Mouse (Mus musculus) megakaryocyte, embryonic 14.5 days (primary cell): ENCODE measurements at regions not wholly inside any gene's neighbourhood (a gene's known extent, or its start where the extent isn't known, plus 50 kb on each side); places are given as distances from the start of the nearest gene placed in this dataset.

Experiments
- H3K27me3 ChIP-seq: replicated peaks from 2 replicates; pipeline ENCODE3; 2012; ENCODE audit warnings: inconsistent platforms
- H3K36me3 ChIP-seq: replicated peaks from 2 replicates; pipeline ENCODE3; 2012; ENCODE audit warnings: low read length, inconsistent platforms, mixed read lengths
- H3K4me1 ChIP-seq: 2 replicates; pipeline ENCODE4 v1.6.1; 2012; ENCODE audit warnings: inconsistent platforms
- H3K4me3 ChIP-seq: replicated peaks from 2 replicates; pipeline ENCODE3; 2012; ENCODE audit warnings: moderate library complexity, mild to moderate bottlenecking, inconsistent platforms
- H3K9me3 ChIP-seq: 2 replicates; pipeline ENCODE4 v1.6.1; 2012; ENCODE audit warnings: inconsistent platforms
- FLI1 ChIP-seq: IDR thresholded peaks from 2 replicates; pipeline ENCODE4 v1.6.1; 2012; ENCODE audit warnings: low read length, inconsistent platforms, mixed read lengths
- GATA1 ChIP-seq: IDR thresholded peaks from 3 replicates; pipeline ENCODE4 v1.6.1; 2012; ENCODE audit warnings: mixed read lengths, low read length, inconsistent platforms, borderline replicate concordance

GRCm38 (mm10) chr1:194565574-194565973 is 52.4 kb upstream of the Plxna2 start:
- H3K36me3 ChIP-seq, result no peaks in the 10 kb centered on the region
- no peaks in the 10 kb centered on the region for H3K4me1 ChIP-seq
- H3K9me3 ChIP-seq, result no peaks in the 10 kb centered on the region
- no peaks in the 10 kb centered on the region for H3K27me3 ChIP-seq
- no peak overlapping the region for H3K4me3 ChIP-seq
- no peak for TF ChIP-seq FLI1
- TF ChIP-seq GATA1, result no peak

DNA sequence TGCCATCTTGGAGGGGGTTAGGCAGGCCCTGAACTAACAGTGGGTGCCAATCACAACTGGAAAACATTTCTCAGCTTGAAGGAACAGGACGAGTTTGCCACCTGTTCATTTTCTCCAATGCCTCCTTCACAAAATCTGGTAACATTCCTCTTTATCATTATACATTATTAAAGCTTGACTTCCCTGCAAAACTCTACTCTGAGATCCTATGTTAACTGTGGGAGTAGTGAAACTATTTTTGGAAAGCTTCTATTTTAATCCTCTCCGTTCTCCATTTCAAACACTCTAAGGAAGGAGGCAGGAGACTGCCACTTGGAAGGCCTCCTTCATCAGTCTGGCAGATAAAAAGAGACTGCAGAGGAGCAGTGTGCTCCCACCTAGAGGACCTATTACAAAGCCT is 54.1 kb upstream of the Plxna2 start:
- Histone ChIP-seq H3K27me3 (no peaks in the 10 kb centered on the region), H3K9me3 (no peaks in the 10 kb centered on the region), H3K4me3 (no peak overlapping the region), H3K36me3 (no peaks in the 10 kb centered on the region), H3K4me1 (no peaks in the 10 kb centered on the region)
- no peak for TF ChIP-seq FLI1
- no peak for TF ChIP-seq GATA1

DNA sequence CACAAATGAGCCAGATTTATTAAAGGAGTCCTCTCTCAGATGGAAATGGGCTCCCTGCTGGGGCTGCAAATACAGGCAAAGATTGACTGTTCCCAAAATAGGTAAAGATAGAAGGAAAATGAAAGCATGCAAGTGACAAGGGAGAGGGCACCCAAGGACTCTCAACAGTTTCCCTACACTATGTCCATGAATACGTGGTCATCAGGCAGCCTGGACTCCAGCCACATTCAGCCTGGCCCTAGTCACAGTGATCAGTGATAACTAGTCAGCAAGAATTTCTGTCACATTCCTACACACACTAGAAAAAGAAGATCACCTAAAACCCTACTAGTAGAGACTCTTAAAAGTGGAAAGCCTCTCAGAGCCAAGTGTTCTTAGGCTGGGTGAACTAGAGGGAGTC is 56.9 kb upstream of the Plxna2 start:
- TF ChIP-seq FLI1 (no peak), GATA1 (no peak)
- Histone ChIP-seq H3K4me1 (no peaks in the 10 kb centered on the region), H3K36me3 (no peaks in the 10 kb centered on the region), H3K27me3 (no peaks in the 10 kb centered on the region), H3K9me3 (no peaks in the 10 kb centered on the region), H3K4me3 (no peak overlapping the region)

GRCm38 (mm10) chr1:194548661-194549060 is 69.4 kb upstream of the Plxna2 start:
- Histone ChIP-seq H3K36me3 (no peaks in the 10 kb centered on the region), H3K4me3 (no peak overlapping the region), H3K9me3 (no peaks in the 10 kb centered on the region), H3K4me1 (no peaks in the 10 kb centered on the region), H3K27me3 (no peaks in the 10 kb centered on the region)
- TF ChIP-seq FLI1 (no peak), GATA1 (no peak)

GRCm38 (mm10) chr1:194548243-194548642 is 69.8 kb upstream of the Plxna2 start:
- H3K9me3 ChIP-seq, result no peaks in the 10 kb centered on the region
- TF ChIP-seq FLI1, result no peak
- TF ChIP-seq GATA1, result no peak

GRCm38 (mm10) chr1:194540923-194541322 is 77.1 kb upstream of the Plxna2 start:
- Histone ChIP-seq H3K4me1 (no peaks in the 10 kb centered on the region), H3K4me3 (no peak overlapping the region), H3K36me3 (no peaks in the 10 kb centered on the region), H3K9me3 (no peaks in the 10 kb centered on the region), H3K27me3 (no peaks in the 10 kb centered on the region)
- TF ChIP-seq GATA1, result no peak
- TF ChIP-seq FLI1, result no peak

More at GRCm38 (mm10) chr1:194548243-194548642, 69.8 kb upstream of the Plxna2 start:
- no peaks in the 10 kb centered on the region for H3K27me3 ChIP-seq
- H3K36me3 ChIP-seq, result no peaks in the 10 kb centered on the region
- no peak overlapping the region for H3K4me3 ChIP-seq
- no peaks in the 10 kb centered on the region for H3K4me1 ChIP-seq

GRCm38 (mm10) chr1:194527342-194528165 is 90.5 kb upstream of the Plxna2 start:
- 0 out of 2 replicates have a peak, but pooled peaks cover 2% of the 10 kb centered on the region for H3K9me3 ChIP-seq
- no peaks in the 10 kb centered on the region for H3K4me1 ChIP-seq
- TF ChIP-seq GATA1 (no peak), FLI1 (no peak)
- no peaks in the 10 kb centered on the region for H3K27me3 ChIP-seq
- no peaks in the 10 kb centered on the region for H3K36me3 ChIP-seq
- no peak overlapping the region for H3K4me3 ChIP-seq

GRCm38 (mm10) chr1:194524976-194525375 is 93.0 kb upstream of the Plxna2 start:
- no peaks in the 10 kb centered on the region for H3K27me3 ChIP-seq
- H3K4me3 ChIP-seq, result no peak overlapping the region
- H3K36me3 ChIP-seq, result no peaks in the 10 kb centered on the region
- no peaks in the 10 kb centered on the region for H3K4me1 ChIP-seq
- H3K9me3 ChIP-seq, result 0 out of 2 replicates have a peak, but pooled peaks cover 2% of the 10 kb centered on the region
- no peak for TF ChIP-seq GATA1
- TF ChIP-seq FLI1, result no peak

- Histone ChIP-seq H3K36me3 (no peaks in the 10 kb centered on the region), H3K4me3 (no peak overlapping the region), H3K4me1 (no peaks in the 10 kb centered on the region), H3K9me3 (no peaks in the 10 kb centered on the region), H3K27me3 (no peaks in the 10 kb centered on the region)
- TF ChIP-seq FLI1, result no peak
- no peak for TF ChIP-seq GATA1
Observed at GRCm38 (mm10) chr1:194521216-194521615, 96.8 kb upstream of the Plxna2 start.

- no peaks in the 10 kb centered on the region for H3K4me1 ChIP-seq
- H3K27me3 ChIP-seq, result no peaks in the 10 kb centered on the region
- no peaks in the 10 kb centered on the region for H3K9me3 ChIP-seq
- TF ChIP-seq GATA1 (no peak), FLI1 (no peak)
- no peaks in the 10 kb centered on the region for H3K36me3 ChIP-seq
- H3K4me3 ChIP-seq, result no peak overlapping the region
Observed at GRCm38 (mm10) chr1:194519509-194520220, 98.4 kb upstream of the Plxna2 start.
